Mouse (Mus musculus): ENCODE data around the gene Arhgdib. TPM values are rescaled to one million over a fixed set of nuclear protein-coding genes. Genes with fewer than 3 reads are reported as not detected.

The Arhgdib gene
- polyA plus RNA-seq, 1 experiment from 2014 or later = 86.1 TPM

DNA sequence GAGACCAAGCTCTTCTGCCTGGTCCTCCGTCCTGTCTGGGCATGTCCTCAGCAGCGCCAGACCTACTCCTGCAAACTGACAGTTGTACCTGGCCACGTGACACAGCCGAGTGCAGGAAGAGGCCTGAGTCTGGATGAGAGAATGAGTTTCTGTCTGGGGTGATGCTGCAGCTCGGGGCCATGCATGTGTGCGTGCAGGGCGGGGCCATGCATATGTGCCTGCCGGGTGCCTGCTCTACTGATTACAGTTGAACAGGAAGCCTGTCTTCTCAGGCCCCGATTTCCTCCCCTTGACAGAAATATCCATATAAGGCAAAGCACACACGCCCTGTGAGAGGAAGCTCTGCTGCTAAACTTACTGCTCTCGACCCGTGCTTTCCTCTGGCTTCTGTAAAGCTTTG is 11.0 kb downstream of the Arhgdib start:
- H3K27ac ChIP-seq (replicated peaks in 1 of 2; ENCODE audit: control insufficient read depth in 1 of 2, insufficient read depth in 1 of 2, low read depth in 2 of 2, low read length in 2 of 2) = peak overlapping the region; percentile 70 to 73
- peak; percentile 93 for ATAC-seq (ENCODE audit: insufficient number of reproducible peaks, insufficient read depth, low FRiP score, low read depth)
- peak overlapping the region; percentile 18 to 19 for H3K4me3 ChIP-seq (ENCODE audit: control insufficient read depth in 1 of 2, insufficient read depth in 1 of 2, low read depth in 1 of 2, low read length in 2 of 2)
- peaks cover 9 to 10% of the 10 kb centered on the region in 2 experiments for H3K4me1 ChIP-seq (ENCODE audit: control insufficient read depth in 2 of 2, insufficient read depth in 2 of 2, low read length in 2 of 2)
- H3K36me3 ChIP-seq (ENCODE audit: control insufficient read depth, insufficient read depth, low read length) = peaks cover 13% of the 10 kb centered on the region
- H3K27me3 ChIP-seq (ENCODE audit: control insufficient read depth, insufficient read depth, low read length) = no peaks in the 10 kb centered on the region
- no peaks in the 10 kb centered on the region for H3K9me3 ChIP-seq (ENCODE audit: control insufficient read depth, low read length)
- 1% methylated on average over 12 of the region's 12 CpGs for WGBS
- H3K4me2 ChIP-seq (ENCODE audit: low read length) = peak overlapping the region; percentile 47
- H3K9ac ChIP-seq (ENCODE audit: low read length) = peak overlapping the region; percentile 19

- Histone ChIP-seq H3K9me3 (ENCODE audit: control insufficient read depth, low read length) (no peaks in the 10 kb centered on the region), H3K27ac (replicated peaks in 1 of 2; ENCODE audit: control insufficient read depth in 1 of 2, insufficient read depth in 1 of 2, low read depth in 2 of 2, low read length in 2 of 2) (no peak overlapping the region), H3K27me3 (ENCODE audit: control insufficient read depth, insufficient read depth, low read length) (no peaks in the 10 kb centered on the region), H3K4me1 (ENCODE audit: control insufficient read depth in 2 of 2, insufficient read depth in 2 of 2, low read length in 2 of 2) (peaks cover 10 to 11% of the 10 kb centered on the region in 2 experiments), H3K9ac (ENCODE audit: low read length) (no peak overlapping the region), H3K36me3 (ENCODE audit: control insufficient read depth, insufficient read depth, low read length) (peaks cover 25% of the 10 kb centered on the region), H3K4me3 (ENCODE audit: control insufficient read depth in 1 of 2, insufficient read depth in 1 of 2, low read depth in 1 of 2, low read length in 2 of 2) (no peak overlapping the region), H3K4me2 (ENCODE audit: low read length) (no peak overlapping the region)
- no peak for ATAC-seq (ENCODE audit: insufficient number of reproducible peaks, insufficient read depth, low FRiP score, low read depth)
- 81% methylated on average over 1 of the region's 1 CpGs for WGBS
These were observed 14.1 kb downstream of the Arhgdib start for GRCm38 (mm10) chr6:136927626-136928025.

GRCm38 (mm10) chr6:136925049-136925448 is 16.6 kb downstream of the Arhgdib start:
- no peak overlapping the region for H3K4me2 ChIP-seq (ENCODE audit: low read length)
- no peak overlapping the region for H3K4me3 ChIP-seq (ENCODE audit: control insufficient read depth in 1 of 2, insufficient read depth in 1 of 2, low read depth in 1 of 2, low read length in 2 of 2)
- H3K9me3 ChIP-seq (ENCODE audit: control insufficient read depth, low read length) = no peaks in the 10 kb centered on the region
- 61% methylated on average over 8 of the region's 8 CpGs for WGBS
- peaks cover 19% of the 10 kb centered on the region for H3K36me3 ChIP-seq (ENCODE audit: control insufficient read depth, insufficient read depth, low read length)
- no peak for ATAC-seq (ENCODE audit: insufficient number of reproducible peaks, insufficient read depth, low FRiP score, low read depth)
- no peak overlapping the region for H3K27ac ChIP-seq (replicated peaks in 1 of 2; ENCODE audit: control insufficient read depth in 1 of 2, insufficient read depth in 1 of 2, low read depth in 2 of 2, low read length in 2 of 2)
- H3K9ac ChIP-seq (ENCODE audit: low read length) = no peak overlapping the region
- H3K27me3 ChIP-seq (ENCODE audit: control insufficient read depth, insufficient read depth, low read length) = no peaks in the 10 kb centered on the region
- peaks cover 3 to 4% of the 10 kb centered on the region in 2 experiments; a peak in 2 of 4 replicates for H3K4me1 ChIP-seq (ENCODE audit: control insufficient read depth in 2 of 2, insufficient read depth in 2 of 2, low read length in 2 of 2)

DNA sequence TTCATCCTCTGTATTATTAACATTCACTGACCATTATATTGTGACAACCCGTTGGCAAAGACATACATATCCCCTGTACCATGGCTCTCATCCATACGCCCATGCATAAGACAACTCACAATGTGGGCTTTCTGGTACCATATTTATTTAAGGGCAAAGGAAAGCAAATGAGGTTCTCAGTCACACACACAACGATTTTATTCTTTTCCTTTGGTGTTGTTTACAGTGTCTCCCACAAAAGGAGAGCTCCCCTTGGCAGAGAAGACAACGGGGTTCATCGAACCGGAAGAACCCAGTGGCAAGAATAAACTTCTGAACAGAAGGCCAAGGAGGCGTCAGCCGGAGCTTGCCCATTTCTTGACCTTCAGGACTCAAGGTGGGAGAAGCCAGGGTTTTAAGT is 18.2 kb downstream of the Arhgdib start, which contains the start of gene Pde6h:
Gene Pde6h, plus strand, starts transcription at position 301 of the 400 bp plus-strand sequence.
- Histone ChIP-seq H3K36me3 (ENCODE audit: control insufficient read depth, insufficient read depth, low read length) (peaks cover 16% of the 10 kb centered on the region), H3K9ac (ENCODE audit: low read length) (no peak within 1 kb of the TSS), H3K4me3 (ENCODE audit: control insufficient read depth in 1 of 2, insufficient read depth in 1 of 2, low read depth in 1 of 2, low read length in 2 of 2) (no peak within 1 kb of the TSS), H3K27ac (replicated peaks in 1 of 2; ENCODE audit: control insufficient read depth in 1 of 2, insufficient read depth in 1 of 2, low read depth in 2 of 2, low read length in 2 of 2) (no peak within 1 kb of the TSS), H3K9me3 (ENCODE audit: control insufficient read depth, low read length) (no peaks in the 10 kb centered on the region), H3K27me3 (ENCODE audit: control insufficient read depth, insufficient read depth, low read length) (no peaks in the 10 kb centered on the region), H3K4me2 (ENCODE audit: low read length) (no peak within 1 kb of the TSS), H3K4me1 (ENCODE audit: control insufficient read depth in 2 of 2, insufficient read depth in 2 of 2, low read length in 2 of 2) (peaks cover 3 to 4% of the 10 kb centered on the region in 2 experiments; a peak in 2 of 4 replicates)
- ATAC-seq (ENCODE audit: insufficient number of reproducible peaks, insufficient read depth, low FRiP score, low read depth) = no peak
- 92% methylated on average over 8 of the region's 8 CpGs for WGBS

GRCm38 (mm10) chr6:136922871-136923270 is 18.8 kb downstream of the Arhgdib start:
- WGBS = 87% methylated on average over 7 of the region's 7 CpGs
- no peak for ATAC-seq (ENCODE audit: insufficient number of reproducible peaks, insufficient read depth, low FRiP score, low read depth)

GRCm38 (mm10) chr6:136922080-136922479 is 19.6 kb downstream of the Arhgdib start, which contains the start of gene Erp27:
TSS of gene Erp27 (minus strand) at chr6:136922180.
- no peak for ATAC-seq (ENCODE audit: insufficient number of reproducible peaks, insufficient read depth, low FRiP score, low read depth)
- Histone ChIP-seq H3K4me2 (ENCODE audit: low read length) (no peak within 1 kb of the TSS), H3K36me3 (ENCODE audit: control insufficient read depth, insufficient read depth, low read length) (peaks cover 12% of the 10 kb centered on the region), H3K27me3 (ENCODE audit: control insufficient read depth, insufficient read depth, low read length) (no peaks in the 10 kb centered on the region), H3K4me1 (ENCODE audit: control insufficient read depth in 2 of 2, insufficient read depth in 2 of 2, low read length in 2 of 2) (peaks cover 3 to 4% of the 10 kb centered on the region in 2 experiments; a peak in 2 of 4 replicates), H3K27ac (replicated peaks in 1 of 2; ENCODE audit: control insufficient read depth in 1 of 2, insufficient read depth in 1 of 2, low read depth in 2 of 2, low read length in 2 of 2) (no peak within 1 kb of the TSS), H3K9ac (ENCODE audit: low read length) (no peak within 1 kb of the TSS), H3K9me3 (ENCODE audit: control insufficient read depth, low read length) (no peaks in the 10 kb centered on the region), H3K4me3 (ENCODE audit: control insufficient read depth in 1 of 2, insufficient read depth in 1 of 2, low read depth in 1 of 2, low read length in 2 of 2) (no peak within 1 kb of the TSS)
- 63% methylated on average over 5 of the region's 5 CpGs for WGBS

More at GRCm38 (mm10) chr6:136922871-136923270, 18.8 kb downstream of the Arhgdib start:
- no peak overlapping the region for H3K4me3 ChIP-seq (ENCODE audit: control insufficient read depth in 1 of 2, insufficient read depth in 1 of 2, low read depth in 1 of 2, low read length in 2 of 2)
- H3K9me3 ChIP-seq (ENCODE audit: control insufficient read depth, low read length) = no peaks in the 10 kb centered on the region
- H3K4me1 ChIP-seq (ENCODE audit: control insufficient read depth in 2 of 2, insufficient read depth in 2 of 2, low read length in 2 of 2) = peaks cover 3 to 4% of the 10 kb centered on the region in 2 experiments; a peak in 2 of 4 replicates
- no peak overlapping the region for H3K9ac ChIP-seq (ENCODE audit: low read length)
- H3K4me2 ChIP-seq (ENCODE audit: low read length) = no peak overlapping the region
- H3K27me3 ChIP-seq (ENCODE audit: control insufficient read depth, insufficient read depth, low read length) = no peaks in the 10 kb centered on the region
- H3K27ac ChIP-seq (replicated peaks in 1 of 2; ENCODE audit: control insufficient read depth in 1 of 2, insufficient read depth in 1 of 2, low read depth in 2 of 2, low read length in 2 of 2) = no peak overlapping the region
- H3K36me3 ChIP-seq (ENCODE audit: control insufficient read depth, insufficient read depth, low read length) = peaks cover 12% of the 10 kb centered on the region

GRCm38 (mm10) chr6:136921601-136922000 is 20.1 kb downstream of the Arhgdib start:
- H3K9me3 ChIP-seq (ENCODE audit: control insufficient read depth, low read length) = no peaks in the 10 kb centered on the region
- H3K27ac ChIP-seq (replicated peaks in 1 of 2; ENCODE audit: control insufficient read depth in 1 of 2, insufficient read depth in 1 of 2, low read depth in 2 of 2, low read length in 2 of 2) = no peak overlapping the region
- no peak for ATAC-seq (ENCODE audit: insufficient number of reproducible peaks, insufficient read depth, low FRiP score, low read depth)
- no peaks in the 10 kb centered on the region for H3K27me3 ChIP-seq (ENCODE audit: control insufficient read depth, insufficient read depth, low read length)
- H3K4me2 ChIP-seq (ENCODE audit: low read length) = no peak overlapping the region
- WGBS = 61% methylated on average over 7 of the region's 7 CpGs
- no peak overlapping the region for H3K4me3 ChIP-seq (ENCODE audit: control insufficient read depth in 1 of 2, insufficient read depth in 1 of 2, low read depth in 1 of 2, low read length in 2 of 2)
- H3K4me1 ChIP-seq (ENCODE audit: control insufficient read depth in 2 of 2, insufficient read depth in 2 of 2, low read length in 2 of 2) = peaks cover 3 to 4% of the 10 kb centered on the region in 2 experiments; a peak in 2 of 4 replicates
- H3K9ac ChIP-seq (ENCODE audit: low read length) = no peak overlapping the region
- H3K36me3 ChIP-seq (ENCODE audit: control insufficient read depth, insufficient read depth, low read length) = peaks cover 12% of the 10 kb centered on the region
